Mouse (Mus musculus): ENCODE data around the gene Mbtps1.

Mbtps1 gene

GRCm38 (mm10) chr8:119503191-119503767 lies 55.3 kb downstream of the Mbtps1 start:
- no peak for DNase-seq (ENCODE audit: extremely low read depth, low read depth)

GRCm38 (mm10) chr8:119502111-119502510 lies 56.4 kb downstream of the Mbtps1 start:
- no peak for DNase-seq (ENCODE audit: extremely low read depth, low read depth)

GRCm38 (mm10) chr8:119501598-119501997 lies 56.9 kb downstream of the Mbtps1 start, which contains the start of gene Slc38a8:
Gene Slc38a8 (minus strand): TSS chr8:119501698.
- no peak for DNase-seq (ENCODE audit: extremely low read depth, low read depth)

- DNase-seq (ENCODE audit: extremely low read depth, low read depth), result no peak
Measured at GRCm38 (mm10) chr8:119499836-119500235, 58.7 kb downstream of the Mbtps1 start.

GRCm38 (mm10) chr8:119496848-119497247 lies 61.7 kb downstream of the Mbtps1 start:
- DNase-seq (ENCODE audit: extremely low read depth, low read depth), result no peak

GRCm38 (mm10) chr8:119487093-119487492 lies 71.4 kb downstream of the Mbtps1 start:
- DNase-seq (ENCODE audit: extremely low read depth, low read depth), result no peak

- DNase-seq (ENCODE audit: extremely low read depth, low read depth), result no peak
Measured at GRCm38 (mm10) chr8:119484145-119484896, 74.2 kb downstream of the Mbtps1 start.

- DNase-seq (ENCODE audit: extremely low read depth, low read depth), result no peak
Measured at GRCm38 (mm10) chr8:119478684-119479083, 79.9 kb downstream of the Mbtps1 start.

GRCm38 (mm10) chr8:119468091-119468490 lies 90.4 kb downstream of the Mbtps1 start:
- no peak for DNase-seq (ENCODE audit: extremely low read depth, low read depth)

GRCm38 (mm10) chr8:119466794-119467193 lies 91.7 kb downstream of the Mbtps1 start:
- DNase-seq (ENCODE audit: extremely low read depth, low read depth), result no peak

GRCm38 (mm10) chr8:119466105-119466504 lies 92.4 kb downstream of the Mbtps1 start:
- DNase-seq (ENCODE audit: extremely low read depth, low read depth), result no peak

- no peak for DNase-seq (ENCODE audit: extremely low read depth, low read depth)
Measured at GRCm38 (mm10) chr8:119463709-119464108, 94.8 kb downstream of the Mbtps1 start.

- DNase-seq (ENCODE audit: extremely low read depth, low read depth), result no peak
Measured at GRCm38 (mm10) chr8:119461356-119461755, 97.2 kb downstream of the Mbtps1 start.

- DNase-seq (ENCODE audit: extremely low read depth, low read depth), result peak; percentile 52
Measured at GRCm38 (mm10) chr8:119459724-119460123, 98.8 kb downstream of the Mbtps1 start.
